Mouse (Mus musculus): ENCODE results near the gene Ncdn. TPM values are rescaled to one million over a fixed set of nuclear protein-coding genes. Genes with fewer than 3 reads are reported as not detected.

Ncdn gene
- polyA plus RNA-seq, 1 experiment from 2014 or later, result 28.4 TPM

- 48% methylated on average over 5 of the region's 5 CpGs for WGBS
- no peak overlapping the region for H3K27ac ChIP-seq (replicated peaks; ENCODE audit: low read depth, low read length)
- no peak overlapping the region for H3K9ac ChIP-seq (ENCODE audit: low read depth, low read length)
- no peak for ATAC-seq (ENCODE audit: low read depth)
- H3K4me2 ChIP-seq (ENCODE audit: low read depth, low read length), result no peak overlapping the region
- no peaks in the 10 kb centered on the region for H3K27me3 ChIP-seq (replicated peaks; ENCODE audit: control insufficient read depth, insufficient read depth, low read length)
- DNase-seq (ENCODE audit: low spot score), result no peak
- 0 out of 2 replicates have a peak, but pooled peaks cover 4% of the 10 kb centered on the region for H3K4me1 ChIP-seq (ENCODE audit: control insufficient read depth, insufficient read depth, low read length)
- no peaks in the 10 kb centered on the region for H3K9me3 ChIP-seq (ENCODE audit: control insufficient read depth, low read length)
- H3K4me3 ChIP-seq (ENCODE audit: low read depth, low read length), result no peak overlapping the region
- peaks cover 70% of the 10 kb centered on the region for H3K36me3 ChIP-seq (ENCODE audit: control insufficient read depth, insufficient read depth, low read length)
Measured at GRCm38 (mm10) chr4:126707439-126707826, 45.8 kb downstream of the Ncdn start.

GRCm38 (mm10) chr4:126706630-126707438 is 46.4 kb downstream of the Ncdn start:
- Histone ChIP-seq H3K27ac (replicated peaks; ENCODE audit: low read depth, low read length) (no peak overlapping the region), H3K4me2 (ENCODE audit: low read depth, low read length) (no peak overlapping the region)
- ATAC-seq (ENCODE audit: low read depth), result peak; percentile 81

GRCm38 (mm10) chr4:126696908-126697307 is 56.3 kb downstream of the Ncdn start:
- Histone ChIP-seq H3K9me3 (ENCODE audit: control insufficient read depth, low read length) (no peaks in the 10 kb centered on the region), H3K27ac (replicated peaks; ENCODE audit: low read depth, low read length) (no peak overlapping the region), H3K36me3 (ENCODE audit: control insufficient read depth, insufficient read depth, low read length) (peaks cover 49% of the 10 kb centered on the region), H3K9ac (ENCODE audit: low read depth, low read length) (no peak overlapping the region), H3K4me3 (ENCODE audit: low read depth, low read length) (no peak overlapping the region), H3K4me1 (ENCODE audit: control insufficient read depth, insufficient read depth, low read length) (no peaks in the 10 kb centered on the region), H3K4me2 (ENCODE audit: low read depth, low read length) (no peak overlapping the region), H3K27me3 (replicated peaks; ENCODE audit: control insufficient read depth, insufficient read depth, low read length) (no peaks in the 10 kb centered on the region)
- DNase-seq (ENCODE audit: low spot score) (no peak), ATAC-seq (ENCODE audit: low read depth) (no peak)
- WGBS, result 81% methylated on average over 4 of the region's 4 CpGs

More at GRCm38 (mm10) chr4:126706630-126707438, 46.4 kb downstream of the Ncdn start:
- H3K9me3 ChIP-seq (ENCODE audit: control insufficient read depth, low read length), result no peaks in the 10 kb centered on the region
- DNase-seq (ENCODE audit: low spot score), result peak; percentile 77
- 43% methylated on average over 12 of the region's 12 CpGs for WGBS
- H3K9ac ChIP-seq (ENCODE audit: low read depth, low read length), result no peak overlapping the region
- H3K27me3 ChIP-seq (replicated peaks; ENCODE audit: control insufficient read depth, insufficient read depth, low read length), result no peaks in the 10 kb centered on the region
- peaks cover 75% of the 10 kb centered on the region for H3K36me3 ChIP-seq (ENCODE audit: control insufficient read depth, insufficient read depth, low read length)
- no peak overlapping the region for H3K4me3 ChIP-seq (ENCODE audit: low read depth, low read length)
- 0 out of 2 replicates have a peak, but pooled peaks cover 4% of the 10 kb centered on the region for H3K4me1 ChIP-seq (ENCODE audit: control insufficient read depth, insufficient read depth, low read length)

Other genes starting within 250 kb of the Ncdn start
- 2.6 and 2.7 TPM in 2 replicates for gene Ago4, start 220.0 kb downstream of the Ncdn start, polyA plus RNA-seq (2014; fragmentation: Nextera tagmentation; extraction: Ambion mirVana)
- gene Clspn, start 196.5 kb downstream of the Ncdn start, polyA plus RNA-seq (2014; fragmentation: Nextera tagmentation; extraction: Ambion mirVana), result 28.0 and 32.5 TPM in 2 replicates
- gene 5730409E04Rik, start 143.6 kb downstream of the Ncdn start, polyA plus RNA-seq (2014; fragmentation: Nextera tagmentation; extraction: Ambion mirVana), result 4.4 and 5.7 TPM in 2 replicates
- gene Psmb2, start 75.8 kb downstream of the Ncdn start, polyA plus RNA-seq (2014; fragmentation: Nextera tagmentation; extraction: Ambion mirVana), result 465 and 479 TPM in 2 replicates
- 0.22 and 0.78 TPM in 2 replicates for gene Tfap2e, start 17.2 kb downstream of the Ncdn start, polyA plus RNA-seq (2014; fragmentation: Nextera tagmentation; extraction: Ambion mirVana)
- 18.8 and 20.8 TPM in 2 replicates for gene AU040320, start 106 bp upstream of the Ncdn start, polyA plus RNA-seq (2014; fragmentation: Nextera tagmentation; extraction: Ambion mirVana)
- 19.5 and 20.9 TPM in 2 replicates for gene Zmym4, start 214.7 kb upstream of the Ncdn start, polyA plus RNA-seq (2014; fragmentation: Nextera tagmentation; extraction: Ambion mirVana)